Mouse (Mus musculus) E14TG2a.4 (cell line): ENCODE data around the gene Mical1.
A peak's percentile ranks its signal among the peaks of the same experiment; 100 is the strongest.

Source experiments
- H3K27me3 ChIP-seq: 2 replicates; pipeline ENCODE4 v1.6.1; 2014; ENCODE audit warnings: low read length, control low read depth; ENCODE audit not compliant: insufficient read depth
- H3K36me3 ChIP-seq: 2 replicates; pipeline ENCODE4 v1.6.1; 2014; ENCODE audit warnings: low read length, control low read depth; ENCODE audit not compliant: insufficient read depth
- H3K4me1 ChIP-seq: replicated peaks from 2 replicates; pipeline ENCODE4 v1.6.1; 2014; ENCODE audit warnings: low read depth, low read length, control low read depth
- H3K4me3 ChIP-seq: replicated peaks from 2 replicates; pipeline ENCODE4 v1.5.1; 2014; ENCODE audit warnings: mild to moderate bottlenecking, low read length
- H3K9me3 ChIP-seq: 2 replicates; pipeline ENCODE4 v1.6.1; 2014; ENCODE audit warnings: low read length, control low read depth
- CTCF ChIP-seq: conservative IDR thresholded peaks from 2 replicates; pipeline ENCODE4 v1.5.1; 2014; ENCODE audit warnings: low read length
- NANOG ChIP-seq: IDR thresholded peaks from 2 replicates; pipeline ENCODE4 v1.6.1; 2014; ENCODE audit warnings: borderline replicate concordance, low read length, mixed read lengths
- POU5F1 ChIP-seq: IDR thresholded peaks from 2 replicates; pipeline ENCODE4 v1.6.1; 2014; ENCODE audit warnings: low read length, borderline replicate concordance

Gene Mical1

GRCm38 (mm10) chr10:41482446-41482845 is 6.3 kb downstream of the Mical1 start:
- TF ChIP-seq CTCF, result no peak
- Histone ChIP-seq H3K4me1 (peaks cover 62% of the 10 kb centered on the region), H3K27me3 (no peaks in the 10 kb centered on the region), H3K4me3 (no peak overlapping the region), H3K9me3 (no peaks in the 10 kb centered on the region), H3K36me3 (peaks cover 91% of the 10 kb centered on the region)

GRCm38 (mm10) chr10:41485778-41486177 is 9.7 kb downstream of the Mical1 start:
- no peak for TF ChIP-seq CTCF
- TF ChIP-seq POU5F1, result no peak
- TF ChIP-seq NANOG, result no peak
- no peak overlapping the region for H3K4me3 ChIP-seq
- H3K36me3 ChIP-seq, result peaks cover 79% of the 10 kb centered on the region
- H3K9me3 ChIP-seq, result no peaks in the 10 kb centered on the region
- H3K4me1 ChIP-seq, result peaks cover 53% of the 10 kb centered on the region
- no peaks in the 10 kb centered on the region for H3K27me3 ChIP-seq

GRCm38 (mm10) chr10:41486506-41487170 is 10.5 kb downstream of the Mical1 start:
- TF ChIP-seq POU5F1, result no peak
- no peak for TF ChIP-seq NANOG
- no peak for TF ChIP-seq CTCF
- no peak overlapping the region for H3K4me3 ChIP-seq
- H3K27me3 ChIP-seq, result no peaks in the 10 kb centered on the region
- no peaks in the 10 kb centered on the region for H3K9me3 ChIP-seq
- H3K4me1 ChIP-seq, result peaks cover 45% of the 10 kb centered on the region
- H3K36me3 ChIP-seq, result peaks cover 75% of the 10 kb centered on the region

- H3K4me1 ChIP-seq, result peaks cover 35% of the 10 kb centered on the region
- H3K36me3 ChIP-seq, result peaks cover 53% of the 10 kb centered on the region
- no peaks in the 10 kb centered on the region for H3K27me3 ChIP-seq
- no peak for TF ChIP-seq POU5F1
- TF ChIP-seq CTCF, result no peak
- no peak for TF ChIP-seq NANOG
- H3K9me3 ChIP-seq, result no peaks in the 10 kb centered on the region
- peak overlapping the region; percentile 87 for H3K4me3 ChIP-seq
Measured at GRCm38 (mm10) chr10:41488877-41489276, 12.8 kb downstream of the Mical1 start.

- Histone ChIP-seq H3K9me3 (no peaks in the 10 kb centered on the region), H3K4me3 (peak overlapping the region; percentile 87), H3K36me3 (peaks cover 49% of the 10 kb centered on the region), H3K27me3 (no peaks in the 10 kb centered on the region), H3K4me1 (peaks cover 35% of the 10 kb centered on the region)
- TF ChIP-seq NANOG, result no peak
- no peak for TF ChIP-seq CTCF
- no peak for TF ChIP-seq POU5F1
Measured at GRCm38 (mm10) chr10:41489294-41489693, 13.2 kb downstream of the Mical1 start.

- H3K4me1 ChIP-seq, result peaks cover 35% of the 10 kb centered on the region
- H3K4me3 ChIP-seq, result peak within 1 kb of the TSS; percentile 87
- H3K9me3 ChIP-seq, result no peaks in the 10 kb centered on the region
- no peaks in the 10 kb centered on the region for H3K27me3 ChIP-seq
- TF ChIP-seq NANOG (no peak), CTCF (no peak)
- peaks cover 42% of the 10 kb centered on the region for H3K36me3 ChIP-seq
Measured at GRCm38 (mm10) chr10:41489708-41490517, 13.8 kb downstream of the Mical1 start, which contains the start of the genes Smpd2 and Ppil6. Gene Smpd2, minus strand, starts transcription at chr10:41490369. Gene Ppil6, plus strand, starts transcription at chr10:41490439.

GRCm38 (mm10) chr10:41490518-41490873 is 14.4 kb downstream of the Mical1 start:
- Histone ChIP-seq H3K36me3 (peaks cover 37% of the 10 kb centered on the region), H3K4me3 (peak overlapping the region; percentile 87), H3K9me3 (no peaks in the 10 kb centered on the region), H3K27me3 (no peaks in the 10 kb centered on the region), H3K4me1 (peaks cover 35% of the 10 kb centered on the region)
- TF ChIP-seq NANOG, result no peak
- TF ChIP-seq POU5F1, result no peak
- no peak for TF ChIP-seq CTCF

- H3K27me3 ChIP-seq, result no peaks in the 10 kb centered on the region
- H3K4me1 ChIP-seq, result peaks cover 35% of the 10 kb centered on the region
- H3K4me3 ChIP-seq, result no peak overlapping the region
- no peaks in the 10 kb centered on the region for H3K9me3 ChIP-seq
- H3K36me3 ChIP-seq, result peaks cover 30% of the 10 kb centered on the region
- TF ChIP-seq CTCF (no peak), POU5F1 (no peak), NANOG (no peak)
Measured at GRCm38 (mm10) chr10:41491111-41491510, 15.0 kb downstream of the Mical1 start.

GRCm38 (mm10) chr10:41500941-41501340 is 24.8 kb downstream of the Mical1 start:
- Histone ChIP-seq H3K9me3 (no peaks in the 10 kb centered on the region), H3K4me1 (peaks cover 21% of the 10 kb centered on the region), H3K36me3 (no peaks in the 10 kb centered on the region), H3K4me3 (no peak overlapping the region), H3K27me3 (no peaks in the 10 kb centered on the region)
- TF ChIP-seq NANOG (no peak), POU5F1 (no peak), CTCF (no peak)
